Mouse (Mus musculus): Measurements from ENCODE around the gene Rbpj. TPM values are rescaled to one million over a fixed set of nuclear protein-coding genes. Genes with fewer than 3 reads are reported as not detected.

Rbpj gene
- polyA plus RNA-seq, 1 experiment from 2014 or later, result 7.1 TPM

- H3K4me2 ChIP-seq, result no peak overlapping the region
- WGBS (ENCODE audit: insufficient replicate concordance), result 41% methylated on average over 13 of the region's 13 CpGs
- no peak overlapping the region for H3K4me3 ChIP-seq (replicated peaks)
- no peak for ATAC-seq (ENCODE audit: insufficient read depth)
- H3K9ac ChIP-seq, result no peak overlapping the region
- H3K9me3 ChIP-seq (replicated peaks), result 0 out of 2 replicates have a peak, but pooled peaks cover 2% of the 10 kb centered on the region
- peaks cover 6% of the 10 kb centered on the region; the same call in 1 of the 2 replicates for H3K27me3 ChIP-seq
- H3K36me3 ChIP-seq (replicated peaks), result no peaks in the 10 kb centered on the region
- no peak overlapping the region for H3K27ac ChIP-seq (replicated peaks)
- H3K4me1 ChIP-seq (replicated peaks), result no peaks in the 10 kb centered on the region
Observed at GRCm38 (mm10) chr5:53678036-53678767, 212.2 kb downstream of the Rbpj start.

GRCm38 (mm10) chr5:53679651-53680050 is 213.7 kb downstream of the Rbpj start:
- Histone ChIP-seq H3K4me1 (replicated peaks) (no peaks in the 10 kb centered on the region), H3K4me2 (no peak overlapping the region), H3K36me3 (replicated peaks) (no peaks in the 10 kb centered on the region), H3K27me3 (peaks cover 6% of the 10 kb centered on the region; the same call in 1 of the 2 replicates), H3K4me3 (replicated peaks) (no peak overlapping the region), H3K9ac (no peak overlapping the region), H3K9me3 (replicated peaks) (no peaks in the 10 kb centered on the region), H3K27ac (replicated peaks) (no peak overlapping the region)
- 34% methylated on average over 6 of the region's 6 CpGs for WGBS (ENCODE audit: insufficient replicate concordance)
- no peak for ATAC-seq (ENCODE audit: insufficient read depth)

- Histone ChIP-seq H3K36me3 (replicated peaks) (no peaks in the 10 kb centered on the region), H3K4me1 (replicated peaks) (no peaks in the 10 kb centered on the region), H3K27me3 (no peaks in the 10 kb centered on the region), H3K9ac (no peak overlapping the region), H3K4me2 (no peak overlapping the region), H3K4me3 (replicated peaks) (no peak overlapping the region), H3K9me3 (replicated peaks) (no peaks in the 10 kb centered on the region), H3K27ac (replicated peaks) (no peak overlapping the region)
- 36% methylated on average over 3 of the region's 3 CpGs for WGBS (ENCODE audit: insufficient replicate concordance)
- no peak for ATAC-seq (ENCODE audit: insufficient read depth)
Observed at GRCm38 (mm10) chr5:53683916-53684315, 218.0 kb downstream of the Rbpj start.

GRCm38 (mm10) chr5:53684417-53684816 is 218.5 kb downstream of the Rbpj start:
- 50% methylated on average over 1 of the region's 1 CpGs for WGBS (ENCODE audit: insufficient replicate concordance)

GRCm38 (mm10) chr5:53685623-53686022 is 219.7 kb downstream of the Rbpj start:
- Histone ChIP-seq H3K4me1 (replicated peaks) (no peaks in the 10 kb centered on the region), H3K4me3 (replicated peaks) (no peak overlapping the region), H3K36me3 (replicated peaks) (no peaks in the 10 kb centered on the region), H3K9me3 (replicated peaks) (no peaks in the 10 kb centered on the region), H3K4me2 (no peak overlapping the region), H3K9ac (no peak overlapping the region), H3K27me3 (no peaks in the 10 kb centered on the region), H3K27ac (replicated peaks) (no peak overlapping the region)
- no peak for ATAC-seq (ENCODE audit: insufficient read depth)
- WGBS (ENCODE audit: insufficient replicate concordance), result 27% methylated on average over 4 of the region's 4 CpGs

More at GRCm38 (mm10) chr5:53684417-53684816, 218.5 kb downstream of the Rbpj start:
- H3K9me3 ChIP-seq (replicated peaks), result no peaks in the 10 kb centered on the region
- H3K27ac ChIP-seq (replicated peaks), result no peak overlapping the region
- no peak overlapping the region for H3K4me3 ChIP-seq (replicated peaks)
- H3K27me3 ChIP-seq, result no peaks in the 10 kb centered on the region
- no peak overlapping the region for H3K9ac ChIP-seq
- H3K4me1 ChIP-seq (replicated peaks), result no peaks in the 10 kb centered on the region
- no peak overlapping the region for H3K4me2 ChIP-seq
- no peaks in the 10 kb centered on the region for H3K36me3 ChIP-seq (replicated peaks)
- no peak for ATAC-seq (ENCODE audit: insufficient read depth)

- Histone ChIP-seq H3K4me3 (replicated peaks) (no peak overlapping the region), H3K4me1 (replicated peaks) (no peaks in the 10 kb centered on the region), H3K27me3 (no peaks in the 10 kb centered on the region), H3K9me3 (replicated peaks) (no peaks in the 10 kb centered on the region), H3K27ac (replicated peaks) (no peak overlapping the region), H3K9ac (no peak overlapping the region), H3K36me3 (replicated peaks) (no peaks in the 10 kb centered on the region), H3K4me2 (no peak overlapping the region)
- WGBS (ENCODE audit: insufficient replicate concordance), result 72% methylated on average over 2 of the region's 2 CpGs
- no peak for ATAC-seq (ENCODE audit: insufficient read depth)
Observed at GRCm38 (mm10) chr5:53686379-53686778, 220.4 kb downstream of the Rbpj start.

- Histone ChIP-seq H3K9ac (no peak overlapping the region), H3K4me2 (no peak overlapping the region), H3K4me3 (replicated peaks) (no peak overlapping the region), H3K36me3 (replicated peaks) (no peaks in the 10 kb centered on the region), H3K27ac (replicated peaks) (no peak overlapping the region), H3K27me3 (no peaks in the 10 kb centered on the region), H3K4me1 (replicated peaks) (no peaks in the 10 kb centered on the region), H3K9me3 (replicated peaks) (no peaks in the 10 kb centered on the region)
- no peak for ATAC-seq (ENCODE audit: insufficient read depth)
- 76% methylated on average over 7 of the region's 7 CpGs for WGBS (ENCODE audit: insufficient replicate concordance)
Observed at GRCm38 (mm10) chr5:53688326-53688725, 222.4 kb downstream of the Rbpj start.

GRCm38 (mm10) chr5:53691577-53691976 is 225.6 kb downstream of the Rbpj start:
- Histone ChIP-seq H3K9ac (no peak overlapping the region), H3K36me3 (replicated peaks) (no peaks in the 10 kb centered on the region), H3K27ac (replicated peaks) (no peak overlapping the region), H3K27me3 (no peaks in the 10 kb centered on the region), H3K4me1 (replicated peaks) (no peaks in the 10 kb centered on the region), H3K4me3 (replicated peaks) (no peak overlapping the region), H3K4me2 (no peak overlapping the region), H3K9me3 (replicated peaks) (no peaks in the 10 kb centered on the region)
- no peak for ATAC-seq (ENCODE audit: insufficient read depth)
- 58% methylated on average over 3 of the region's 3 CpGs for WGBS (ENCODE audit: insufficient replicate concordance)

GRCm38 (mm10) chr5:53692100-53692499 is 226.1 kb downstream of the Rbpj start:
- Histone ChIP-seq H3K4me1 (replicated peaks) (no peaks in the 10 kb centered on the region), H3K4me3 (replicated peaks) (no peak overlapping the region), H3K4me2 (no peak overlapping the region), H3K27ac (replicated peaks) (no peak overlapping the region), H3K36me3 (replicated peaks) (no peaks in the 10 kb centered on the region), H3K9ac (no peak overlapping the region), H3K9me3 (replicated peaks) (no peaks in the 10 kb centered on the region), H3K27me3 (no peaks in the 10 kb centered on the region)
- WGBS (ENCODE audit: insufficient replicate concordance), result 43% methylated on average over 8 of the region's 8 CpGs
- ATAC-seq (ENCODE audit: insufficient read depth), result no peak

- no peak for ATAC-seq (ENCODE audit: insufficient read depth)
- Histone ChIP-seq H3K9ac (no peak overlapping the region), H3K27me3 (no peaks in the 10 kb centered on the region), H3K9me3 (replicated peaks) (no peaks in the 10 kb centered on the region), H3K4me3 (replicated peaks) (no peak overlapping the region), H3K4me1 (replicated peaks) (no peaks in the 10 kb centered on the region), H3K27ac (replicated peaks) (no peak overlapping the region), H3K4me2 (no peak overlapping the region), H3K36me3 (replicated peaks) (no peaks in the 10 kb centered on the region)
- WGBS (ENCODE audit: insufficient replicate concordance), result 76% methylated on average over 1 of the region's 1 CpGs
Observed at GRCm38 (mm10) chr5:53692662-53693061, 226.7 kb downstream of the Rbpj start.

GRCm38 (mm10) chr5:53696701-53697100 is 230.7 kb downstream of the Rbpj start:
- Histone ChIP-seq H3K4me1 (replicated peaks) (no peaks in the 10 kb centered on the region), H3K9me3 (replicated peaks) (no peaks in the 10 kb centered on the region), H3K4me2 (no peak overlapping the region), H3K9ac (no peak overlapping the region), H3K4me3 (replicated peaks) (no peak overlapping the region), H3K27me3 (no peaks in the 10 kb centered on the region), H3K36me3 (replicated peaks) (no peaks in the 10 kb centered on the region), H3K27ac (replicated peaks) (no peak overlapping the region)
- WGBS (ENCODE audit: insufficient replicate concordance), result 68% methylated on average over 3 of the region's 3 CpGs
- no peak for ATAC-seq (ENCODE audit: insufficient read depth)

- H3K27me3 ChIP-seq, result no peaks in the 10 kb centered on the region
- no peak overlapping the region for H3K4me2 ChIP-seq
- H3K27ac ChIP-seq (replicated peaks), result no peak overlapping the region
- 67% methylated on average over 9 of the region's 9 CpGs for WGBS (ENCODE audit: insufficient replicate concordance)
- ATAC-seq (ENCODE audit: insufficient read depth), result no peak
- no peaks in the 10 kb centered on the region for H3K9me3 ChIP-seq (replicated peaks)
- H3K36me3 ChIP-seq (replicated peaks), result no peaks in the 10 kb centered on the region
- H3K4me3 ChIP-seq (replicated peaks), result no peak overlapping the region
- no peak overlapping the region for H3K9ac ChIP-seq
- H3K4me1 ChIP-seq (replicated peaks), result no peaks in the 10 kb centered on the region
Observed at GRCm38 (mm10) chr5:53697794-53698193, 231.8 kb downstream of the Rbpj start.
